Mouse (Mus musculus) embryonic facial prominence, embryonic 13.5 days (tissue): Measurements from ENCODE around the gene Ehbp1. TPM values are rescaled to one million over a fixed set of nuclear protein-coding genes. Genes with fewer than 3 reads are reported as not detected.

Source experiments
- ATAC-seq: fragments of 200-750 bp; cut with Nextera tagmentation; 2 replicates; pipeline ENCODE4 v1.8.0; 2017; ENCODE audit warnings: low read depth; ENCODE audit not compliant: insufficient number of reproducible peaks, insufficient read depth, low FRiP score, low TSS enrichment
- H3K27ac ChIP-seq: fragments of 300-500 bp; sonication (generic); 2 replicates; pipeline ENCODE4 v1.5.1; 2015; ENCODE audit warnings: moderate library complexity, mild to moderate bottlenecking, inconsistent platforms
- H3K27me3 ChIP-seq: fragments of 300-500 bp; sonication (generic); 2 replicates; pipeline ENCODE4 v1.6.1; 2015; ENCODE audit warnings: mild to moderate bottlenecking, inconsistent platforms
- H3K36me3 ChIP-seq: fragments of 300-500 bp; sonication (generic); 2 replicates; pipeline ENCODE4 v1.6.1; 2015; ENCODE audit warnings: mild to moderate bottlenecking, inconsistent platforms
- H3K4me1 ChIP-seq: fragments of 300-500 bp; sonication (generic); 2 replicates; pipeline ENCODE4 v1.6.1; 2015; ENCODE audit warnings: inconsistent platforms
- H3K4me2 ChIP-seq: fragments of 300-500 bp; sonication (generic); 2 replicates; pipeline ENCODE4 v1.6.1; 2015; ENCODE audit warnings: moderate library complexity, mild to moderate bottlenecking, inconsistent platforms
- H3K4me3 ChIP-seq: fragments of 300-500 bp; sonication (generic); 2 replicates; pipeline ENCODE4 v1.5.1; 2015; ENCODE audit warnings: mild to moderate bottlenecking, inconsistent platforms
- H3K9ac ChIP-seq: fragments of 300-500 bp; sonication (generic); 2 replicates; pipeline ENCODE4 v1.6.1; 2015; ENCODE audit warnings: mild to moderate bottlenecking, inconsistent platforms
- H3K9me3 ChIP-seq: fragments of 300-500 bp; sonication (generic); 2 replicates; pipeline ENCODE4 v1.6.1; 2016; ENCODE audit warnings: inconsistent platforms
- WGBS: fragments of 180-500 bp; shearing (Covaris S2); methylation state at CpG from one replicate; pipeline ENCODE4 v1.1.7; 2015; ENCODE audit warnings: mixed read lengths; 5-methylcytosine and 5-hydroxymethylcytosine counted together
- polyA plus RNA-seq: library from polyadenylated mRNA; unstranded; fragments of >200 nt; fragmentation: Nextera tagmentation; extraction: Ambion mirVana; gene quantifications from 2 replicates; pipeline ENCODE4 v1.2.1, GENCODE M21; 2015

The Ehbp1 gene
- polyA plus RNA-seq, 1 experiment from 2014 or later = 17.6 TPM

DNA sequence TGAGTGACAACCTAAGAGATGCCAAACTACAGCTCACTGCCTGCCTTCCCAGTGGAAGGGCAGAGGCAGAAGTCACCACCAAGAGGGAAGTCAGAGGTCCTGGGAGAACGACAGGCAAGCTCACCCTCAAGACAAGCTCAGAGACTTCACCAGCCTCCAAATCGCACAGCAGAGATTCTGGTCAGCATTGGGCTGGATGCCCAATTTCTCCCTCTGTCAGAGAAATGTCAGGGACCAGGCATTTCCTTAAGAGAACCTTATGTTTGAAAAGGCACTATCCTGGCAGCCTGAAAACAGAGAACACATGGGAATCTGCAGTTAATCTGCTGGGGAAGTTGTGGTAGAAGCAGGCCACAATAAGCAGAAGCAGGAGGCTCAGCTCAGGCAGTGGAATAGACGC lies 151.5 kb downstream of the Ehbp1 start:
- Histone ChIP-seq H3K27me3 (no peaks in the 10 kb centered on the region), H3K36me3 (no peaks in the 10 kb centered on the region), H3K9ac (no peak overlapping the region), H3K4me1 (peaks cover 12% of the 10 kb centered on the region; the same call in 1 of the 2 replicates), H3K4me2 (no peak overlapping the region), H3K4me3 (no peak overlapping the region), H3K9me3 (no peaks in the 10 kb centered on the region), H3K27ac (no peak overlapping the region)
- 45% methylated on average over 3 of the region's 3 CpGs for WGBS
- ATAC-seq = no peak

DNA sequence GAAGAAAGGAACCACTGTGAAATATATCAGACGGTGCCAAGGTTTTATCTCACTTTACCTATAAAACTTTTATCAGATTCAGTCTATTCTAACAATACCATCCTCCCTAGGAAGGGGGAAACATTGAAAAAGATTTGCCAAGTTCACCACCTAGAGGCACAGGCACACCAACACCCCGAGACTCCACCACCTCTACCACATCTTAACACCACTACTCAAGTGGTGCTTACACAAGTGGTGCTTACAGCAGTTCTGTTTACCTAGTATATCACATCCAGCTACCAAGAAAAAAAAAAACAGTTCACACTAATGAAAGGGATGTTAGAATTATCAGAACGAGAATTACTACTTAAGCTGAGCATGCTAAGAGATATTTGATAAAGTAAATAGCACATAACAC lies 152.1 kb downstream of the Ehbp1 start:
- Histone ChIP-seq H3K27ac (no peak overlapping the region), H3K9me3 (no peaks in the 10 kb centered on the region), H3K27me3 (no peaks in the 10 kb centered on the region), H3K36me3 (no peaks in the 10 kb centered on the region), H3K4me2 (no peak overlapping the region), H3K9ac (no peak overlapping the region), H3K4me1 (peaks cover 13% of the 10 kb centered on the region; the same call in 1 of the 2 replicates), H3K4me3 (no peak overlapping the region)
- no peak for ATAC-seq
- 75% methylated on average over 3 of the region's 3 CpGs for WGBS

- Histone ChIP-seq H3K27ac (no peak overlapping the region), H3K4me2 (no peak overlapping the region), H3K4me3 (no peak overlapping the region), H3K9me3 (no peaks in the 10 kb centered on the region), H3K9ac (no peak overlapping the region), H3K27me3 (no peaks in the 10 kb centered on the region), H3K36me3 (no peaks in the 10 kb centered on the region), H3K4me1 (0 out of 2 replicates have a peak, but pooled peaks cover 4% of the 10 kb centered on the region)
- ATAC-seq = no peak
- 83% methylated on average over 8 of the region's 8 CpGs for WGBS
Observed at GRCm38 (mm10) chr11:22181530-22182501, 160.3 kb downstream of the Ehbp1 start.

GRCm38 (mm10) chr11:22180146-22180545 lies 161.9 kb downstream of the Ehbp1 start:
- Histone ChIP-seq H3K27ac (no peak overlapping the region), H3K36me3 (no peaks in the 10 kb centered on the region), H3K4me3 (no peak overlapping the region), H3K9me3 (no peaks in the 10 kb centered on the region), H3K9ac (no peak overlapping the region), H3K4me1 (no peaks in the 10 kb centered on the region), H3K4me2 (no peak overlapping the region), H3K27me3 (no peaks in the 10 kb centered on the region)
- no peak for ATAC-seq

GRCm38 (mm10) chr11:22178569-22178968 lies 163.5 kb downstream of the Ehbp1 start:
- no peak overlapping the region for H3K4me3 ChIP-seq
- 74% methylated on average over 1 of the region's 1 CpGs for WGBS
- no peaks in the 10 kb centered on the region for H3K36me3 ChIP-seq
- H3K4me1 ChIP-seq = no peaks in the 10 kb centered on the region
- no peak overlapping the region for H3K9ac ChIP-seq
- ATAC-seq = no peak
- no peak overlapping the region for H3K27ac ChIP-seq
- H3K9me3 ChIP-seq = no peaks in the 10 kb centered on the region
- no peak overlapping the region for H3K4me2 ChIP-seq
- no peaks in the 10 kb centered on the region for H3K27me3 ChIP-seq

DNA sequence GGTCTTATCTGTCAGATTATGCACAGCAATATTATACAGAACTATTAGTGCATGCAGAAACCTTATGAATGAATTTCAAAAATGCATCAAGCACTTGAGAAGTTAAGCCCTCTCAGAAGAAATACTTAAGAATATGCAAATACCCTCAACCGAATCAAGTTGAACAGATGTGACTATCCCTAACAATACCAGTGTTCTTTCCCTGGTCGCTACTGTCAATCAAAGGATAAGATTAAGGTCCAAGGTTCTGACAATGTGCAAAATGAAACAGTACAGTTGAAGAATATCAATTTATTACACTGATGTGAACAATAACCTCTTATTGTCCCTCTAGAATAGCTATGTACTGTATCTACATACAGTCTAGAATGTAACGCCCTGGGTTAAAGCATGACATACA lies 167.8 kb downstream of the Ehbp1 start:
- H3K4me3 ChIP-seq = no peak overlapping the region
- 85% methylated on average over 3 of the region's 3 CpGs for WGBS
- H3K4me2 ChIP-seq = no peak overlapping the region
- H3K36me3 ChIP-seq = peaks cover 18% of the 10 kb centered on the region
- no peak overlapping the region for H3K27ac ChIP-seq
- H3K9ac ChIP-seq = no peak overlapping the region
- ATAC-seq = no peak
- no peaks in the 10 kb centered on the region for H3K9me3 ChIP-seq
- no peaks in the 10 kb centered on the region for H3K4me1 ChIP-seq
- H3K27me3 ChIP-seq = no peaks in the 10 kb centered on the region

DNA sequence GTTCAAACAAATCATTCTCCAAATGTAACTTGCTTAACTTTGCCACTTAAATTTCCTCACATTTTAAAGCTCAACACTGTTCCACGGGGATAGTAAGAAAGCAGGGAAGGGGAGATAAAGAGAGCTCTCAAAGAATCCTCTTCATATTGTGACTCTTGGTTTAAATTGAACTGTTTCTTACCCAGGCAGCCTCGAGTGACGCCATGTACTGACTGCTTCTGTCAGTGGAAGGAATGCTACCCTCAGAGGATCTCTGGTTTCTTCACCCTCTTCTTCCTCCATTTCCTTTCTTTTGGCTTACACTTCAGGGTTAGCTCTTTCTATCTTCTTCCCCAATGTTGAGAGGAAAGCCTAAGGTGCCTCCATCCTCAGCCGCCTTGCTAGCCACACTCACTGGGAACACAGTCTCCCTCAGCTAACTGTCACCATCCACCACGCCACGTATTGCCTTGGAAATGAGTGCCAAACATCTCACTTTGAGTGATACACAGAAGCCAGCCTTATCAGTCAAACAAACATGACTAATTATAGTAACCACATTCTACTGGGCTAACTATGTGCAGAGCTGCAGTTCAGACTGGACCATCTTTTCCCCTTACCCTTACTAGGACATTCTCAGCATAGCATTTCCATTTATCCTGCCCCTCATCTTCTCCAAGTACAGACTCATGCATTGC lies 171.0 kb downstream of the Ehbp1 start:
- no peak overlapping the region for H3K27ac ChIP-seq
- 90% methylated on average over 6 of the region's 6 CpGs for WGBS
- no peak overlapping the region for H3K9ac ChIP-seq
- H3K4me1 ChIP-seq = no peaks in the 10 kb centered on the region
- no peak overlapping the region for H3K4me3 ChIP-seq
- no peak overlapping the region for H3K4me2 ChIP-seq
- no peak for ATAC-seq
- no peaks in the 10 kb centered on the region for H3K27me3 ChIP-seq
- peaks cover 24% of the 10 kb centered on the region for H3K36me3 ChIP-seq
- H3K9me3 ChIP-seq = no peaks in the 10 kb centered on the region

GRCm38 (mm10) chr11:22157882-22158281 lies 184.2 kb downstream of the Ehbp1 start:
- no peak for ATAC-seq
- no peak overlapping the region for H3K4me2 ChIP-seq
- no peaks in the 10 kb centered on the region for H3K27me3 ChIP-seq
- H3K27ac ChIP-seq = no peak overlapping the region
- no peak overlapping the region for H3K4me3 ChIP-seq
- no peak overlapping the region for H3K9ac ChIP-seq
- H3K9me3 ChIP-seq = no peaks in the 10 kb centered on the region
- H3K4me1 ChIP-seq = no peaks in the 10 kb centered on the region
- WGBS = 89% methylated on average over 4 of the region's 4 CpGs
- H3K36me3 ChIP-seq = no peaks in the 10 kb centered on the region

- Histone ChIP-seq H3K9me3 (no peaks in the 10 kb centered on the region), H3K27me3 (no peaks in the 10 kb centered on the region), H3K4me3 (no peak overlapping the region), H3K36me3 (0 out of 2 replicates have a peak, but pooled peaks cover 3% of the 10 kb centered on the region), H3K4me2 (no peak overlapping the region), H3K9ac (no peak overlapping the region), H3K27ac (no peak overlapping the region), H3K4me1 (no peaks in the 10 kb centered on the region)
- no peak for ATAC-seq
- 87% methylated on average over 2 of the region's 2 CpGs for WGBS
Observed at GRCm38 (mm10) chr11:22156182-22156581, 185.9 kb downstream of the Ehbp1 start.

DNA sequence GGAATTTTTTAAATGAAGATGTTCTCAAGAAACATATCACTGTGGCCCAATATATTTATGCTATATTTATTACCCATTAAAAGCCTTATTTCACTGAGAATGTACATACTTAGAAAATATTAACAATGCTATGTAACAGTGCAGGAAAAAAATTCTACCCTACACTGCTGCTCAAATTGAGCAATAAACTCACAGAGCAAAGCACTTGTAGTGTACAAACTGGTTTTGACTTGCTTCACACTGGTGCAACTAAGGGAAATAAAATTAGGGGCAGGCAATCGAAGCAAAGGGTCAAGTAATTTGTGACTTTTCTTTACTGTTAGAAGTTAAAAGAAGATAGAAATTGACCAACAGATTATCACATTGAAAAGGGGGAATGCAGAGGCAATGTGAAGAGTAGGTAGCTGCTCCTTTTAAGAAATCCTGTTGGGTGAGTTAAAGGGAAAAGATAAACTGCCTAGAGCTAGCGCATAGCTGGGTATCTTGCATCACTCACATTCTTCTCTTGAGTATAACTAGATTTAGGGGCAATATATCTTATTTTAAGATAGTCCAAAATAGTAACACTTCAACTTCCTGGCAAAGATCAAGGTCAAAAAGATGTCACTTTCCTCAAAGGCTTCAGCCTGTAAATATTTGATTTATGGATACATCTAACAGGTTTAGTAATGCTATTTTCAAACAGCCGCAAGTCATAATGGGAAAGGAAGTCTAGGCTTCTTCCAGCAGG lies 186.6 kb downstream of the Ehbp1 start:
- Histone ChIP-seq H3K9me3 (no peaks in the 10 kb centered on the region), H3K4me2 (no peak overlapping the region), H3K36me3 (0 out of 2 replicates have a peak, but pooled peaks cover 3% of the 10 kb centered on the region), H3K4me3 (no peak overlapping the region), H3K9ac (no peak overlapping the region), H3K27ac (no peak overlapping the region), H3K4me1 (no peaks in the 10 kb centered on the region), H3K27me3 (no peaks in the 10 kb centered on the region)
- 87% methylated on average over 3 of the region's 3 CpGs for WGBS
- no peak for ATAC-seq

DNA sequence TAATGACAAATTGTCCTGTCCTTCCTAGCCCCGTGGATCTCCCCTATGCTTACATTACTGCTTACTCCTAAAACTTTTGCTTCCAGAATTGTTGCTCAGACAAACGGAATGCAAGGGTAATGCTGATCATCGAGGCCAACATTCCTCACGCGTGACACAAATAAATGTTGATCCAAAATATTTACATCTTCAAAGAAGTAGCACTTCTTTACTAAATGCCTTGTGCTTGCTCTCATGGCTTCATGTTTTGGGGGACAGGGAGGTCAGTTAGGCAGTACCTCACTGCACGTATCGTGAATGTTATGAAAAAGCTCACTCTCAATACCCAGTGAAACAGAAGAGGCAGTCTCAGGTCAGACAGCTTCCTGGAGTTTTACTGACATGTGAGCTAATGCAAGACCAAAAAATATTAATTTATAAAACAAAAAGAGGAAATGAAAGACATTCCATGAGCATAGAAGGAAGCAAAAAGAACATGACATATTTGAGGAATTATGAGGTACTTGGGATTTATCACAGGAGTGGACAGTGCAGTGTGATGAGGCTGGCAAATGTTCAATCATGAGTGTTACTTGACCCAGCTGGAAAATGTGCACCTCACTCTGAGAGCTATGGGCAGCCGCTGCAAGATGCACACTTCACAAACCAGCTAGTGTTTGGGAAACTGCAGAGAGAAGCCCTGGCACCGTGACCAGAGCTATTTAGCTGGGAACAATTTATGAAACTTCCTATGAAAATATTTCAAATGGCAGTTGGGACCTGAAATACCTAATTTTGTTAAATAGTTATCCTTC lies 187.4 kb downstream of the Ehbp1 start:
- H3K4me3 ChIP-seq = no peak overlapping the region
- no peaks in the 10 kb centered on the region for H3K27me3 ChIP-seq
- no peak for ATAC-seq
- no peak overlapping the region for H3K9ac ChIP-seq
- H3K36me3 ChIP-seq = 0 out of 2 replicates have a peak, but pooled peaks cover 3% of the 10 kb centered on the region
- H3K4me2 ChIP-seq = no peak overlapping the region
- no peaks in the 10 kb centered on the region for H3K4me1 ChIP-seq
- WGBS = 84% methylated on average over 9 of the region's 9 CpGs
- H3K9me3 ChIP-seq = no peaks in the 10 kb centered on the region
- H3K27ac ChIP-seq = no peak overlapping the region
